Mouse (Mus musculus) lung, postnatal 0 days (tissue): Measurements from ENCODE around the gene Gbp3. TPM values are rescaled to one million over a fixed set of nuclear protein-coding genes. Genes with fewer than 3 reads are reported as not detected.

Source experiments
- ATAC-seq: fragments of 200-750 bp; cut with Nextera tagmentation; 2 replicates; pipeline ENCODE4 v1.8.0; 2017; ENCODE audit warnings: moderate library complexity
- DNase-seq: peaks from one replicate; pipeline ENCODE4 v3.0.0-alpha.2; 2016; ENCODE audit warnings: low spot score
- H3K27ac ChIP-seq: fragments of 300-500 bp; sonication (generic); 2 replicates; pipeline ENCODE4 v1.5.1; 2014; ENCODE audit warnings: antibody characterized with exemption, mild to moderate bottlenecking, low read length, mixed read lengths
- H3K27me3 ChIP-seq: fragments of 300-500 bp; sonication (generic); replicated peaks from 2 replicates; pipeline ENCODE4 v1.6.1; 2014; ENCODE audit warnings: low read length, mixed read lengths; ENCODE audit not compliant: insufficient read depth
- H3K36me3 ChIP-seq: fragments of 300-500 bp; sonication (generic); 2 replicates; pipeline ENCODE4 v1.6.1; 2014; ENCODE audit warnings: low read length, mixed read lengths; ENCODE audit not compliant: insufficient read depth
- H3K4me1 ChIP-seq: fragments of 300-500 bp; sonication (generic); 2 replicates; pipeline ENCODE4 v1.6.1; 2014; ENCODE audit warnings: antibody characterized with exemption, low read depth, low read length, mixed read lengths; ENCODE audit not compliant: insufficient read depth
- H3K4me2 ChIP-seq: fragments of 300-500 bp; sonication (generic); replicated peaks from 2 replicates; pipeline ENCODE4 v1.6.1; 2014; ENCODE audit warnings: low read depth, mild to moderate bottlenecking, low read length, moderate library complexity, mixed read lengths
- H3K4me3 ChIP-seq: fragments of 300-500 bp; sonication (generic); 2 replicates; pipeline ENCODE4 v1.5.1; 2014; ENCODE audit warnings: low read depth, low read length
- H3K9ac ChIP-seq: fragments of 300-500 bp; sonication (generic); replicated peaks from 2 replicates; pipeline ENCODE4 v1.6.1; 2014; ENCODE audit warnings: low read depth, mild to moderate bottlenecking
- H3K9me3 ChIP-seq: fragments of 300-500 bp; sonication (generic); 2 replicates; pipeline ENCODE4 v1.6.1; 2016; ENCODE audit warnings: low read length, mixed read lengths
- CTCF ChIP-seq: IDR thresholded peaks from 2 replicates; pipeline ENCODE4 v1.5.1; 2016; ENCODE audit warnings: antibody characterized with exemption, mild to moderate bottlenecking
- EP300 ChIP-seq: IDR thresholded peaks from 2 replicates; pipeline ENCODE4 v1.6.1; 2016; ENCODE audit warnings: antibody characterized with exemption, mild to moderate bottlenecking, control low read depth
- WGBS: fragments of 180-500 bp; shearing (Covaris S2); extraction: QIAGEN DNeasy Blood & Tissue Kit; methylation state at CpG from one replicate; pipeline ENCODE4 v1.1.7; 2014; 5-methylcytosine and 5-hydroxymethylcytosine counted together
- polyA plus RNA-seq: library from polyadenylated mRNA; unstranded; fragments of >200 nt; fragmentation: Nextera tagmentation; extraction: Ambion mirVana; gene quantifications from 2 replicates; pipeline ENCODE4 v1.2.1, GENCODE M21; 2015

Gbp3 gene
- polyA plus RNA-seq, 1 experiment from 2014 or later: 7.5 TPM

DNA sequence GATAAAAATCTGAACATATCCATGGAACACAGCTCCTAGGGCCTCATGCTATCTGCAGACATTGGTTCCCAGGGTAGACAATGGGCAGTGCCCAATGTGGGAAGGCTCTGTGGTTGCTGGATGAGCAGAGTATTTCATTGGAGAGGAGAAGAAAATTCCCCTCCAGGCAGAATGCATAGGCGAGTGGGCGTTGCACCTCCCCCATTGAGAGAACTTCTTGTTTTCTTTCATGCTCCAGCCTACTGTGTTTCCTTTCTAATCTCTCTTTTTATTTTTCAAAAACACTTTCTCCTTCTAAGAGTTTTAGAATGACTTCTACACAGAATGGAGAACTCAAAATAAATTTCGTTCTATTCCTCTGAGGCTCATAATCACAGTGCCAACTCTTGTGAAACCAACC, 58.8 kb downstream of the Gbp3 start:
- DNase-seq (no peak), ATAC-seq (no peak)
- no peaks in the 10 kb centered on the region for H3K27me3 ChIP-seq
- WGBS: 76% methylated on average over 3 of the region's 3 CpGs
- H3K36me3 ChIP-seq: no peaks in the 10 kb centered on the region
- no peak overlapping the region for H3K4me3 ChIP-seq
- no peak overlapping the region for H3K27ac ChIP-seq
- no peak overlapping the region for H3K9ac ChIP-seq
- H3K4me1 ChIP-seq: peaks cover 6% of the 10 kb centered on the region; the same call in 1 of the 2 replicates
- no peaks in the 10 kb centered on the region for H3K9me3 ChIP-seq
- H3K4me2 ChIP-seq: no peak overlapping the region
- TF ChIP-seq EP300: no peak
- no peak for TF ChIP-seq CTCF

DNA sequence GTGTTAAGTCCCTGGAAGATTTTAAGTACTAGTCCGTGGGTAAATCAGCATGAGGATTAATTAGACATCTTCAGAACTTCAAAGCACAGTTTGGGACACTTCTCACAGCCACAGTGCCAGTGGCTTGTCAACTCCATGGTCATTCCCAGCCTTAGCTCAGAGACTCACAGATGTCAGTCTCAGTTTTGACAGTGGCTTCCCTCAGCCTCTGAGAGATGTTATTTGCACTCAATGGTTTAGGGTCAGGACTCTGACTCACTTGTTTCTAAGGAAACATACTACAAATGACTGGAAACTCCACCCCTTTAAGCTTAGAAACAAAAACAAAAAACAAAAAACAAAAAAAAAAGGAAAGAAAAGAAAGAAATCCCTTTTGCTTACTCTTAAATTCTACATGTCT, 59.8 kb downstream of the Gbp3 start:
- Histone ChIP-seq H3K27ac (no peak overlapping the region), H3K9me3 (no peaks in the 10 kb centered on the region), H3K4me1 (peaks cover 6% of the 10 kb centered on the region; the same call in 1 of the 2 replicates), H3K9ac (no peak overlapping the region), H3K4me3 (peak overlapping the region; percentile 33; the same call in 1 of the 2 replicates), H3K36me3 (no peaks in the 10 kb centered on the region), H3K4me2 (peak overlapping the region; percentile 54; the same call in 1 of the 2 replicates), H3K27me3 (no peaks in the 10 kb centered on the region)
- DNase-seq (peak; percentile 78), ATAC-seq (peak; percentile 53; the same call in 1 of the 2 replicates)
- TF ChIP-seq EP300 (no peak), CTCF (no peak)
- WGBS: 17% methylated on average over 1 of the region's 1 CpGs

DNA sequence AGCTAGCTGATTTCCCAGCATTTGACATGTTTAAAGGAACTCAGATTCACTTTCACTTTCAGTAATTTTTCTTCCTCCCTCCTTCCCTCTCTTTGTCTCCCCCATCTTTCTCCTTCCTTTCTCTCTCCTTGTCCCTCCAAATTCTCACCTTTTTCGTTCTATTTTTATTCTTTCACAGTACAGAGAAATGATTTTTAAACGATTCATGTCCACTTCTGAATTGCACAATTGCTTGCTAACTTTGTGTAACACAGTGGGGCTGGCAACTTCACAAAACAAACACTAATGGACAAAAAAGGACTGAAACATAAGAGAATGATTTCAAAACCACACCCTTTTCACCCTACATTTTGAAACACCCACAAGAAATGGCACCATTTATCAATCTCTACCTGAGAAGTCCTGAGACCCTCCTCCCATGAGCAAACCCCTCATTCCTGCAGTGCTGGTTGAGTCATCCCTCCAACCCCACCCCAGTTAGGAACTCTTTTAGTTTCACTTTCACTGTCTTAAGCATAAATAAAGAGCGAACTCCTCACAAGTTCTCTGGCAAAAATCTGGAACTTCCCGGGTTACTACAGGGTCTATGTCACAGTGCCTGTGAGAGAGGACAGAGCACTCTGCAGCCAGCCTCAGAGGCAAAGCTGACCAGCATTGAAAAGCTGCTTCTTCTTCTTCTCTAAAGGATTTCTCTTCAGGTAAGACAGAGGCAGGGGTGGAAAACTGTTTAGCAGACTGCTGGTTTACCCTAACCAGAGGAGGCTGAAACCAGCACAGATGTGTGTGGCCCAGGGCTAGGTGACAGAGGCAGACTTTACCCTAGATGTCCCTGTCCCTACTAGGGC, 60.5 kb downstream of the Gbp3 start, which contains the start of gene Gbp2:
Gene Gbp2 (plus strand): TSS at position 492 of the 845 bp plus-strand sequence.
- Histone ChIP-seq H3K27me3 (no peaks in the 10 kb centered on the region), H3K4me2 (peak within 1 kb of the TSS; percentile 54), H3K9ac (peak within 1 kb of the TSS; percentile 39; the same call in 1 of the 2 replicates), H3K4me1 (peaks cover 6% of the 10 kb centered on the region; the same call in 1 of the 2 replicates), H3K36me3 (no peaks in the 10 kb centered on the region), H3K4me3 (peak within 1 kb of the TSS; percentile 33), H3K27ac (peak within 1 kb of the TSS; percentile 71), H3K9me3 (no peaks in the 10 kb centered on the region)
- no peak for TF ChIP-seq CTCF
- TF ChIP-seq EP300: peak; percentile 73
- 15% methylated on average over 4 of the region's 4 CpGs for WGBS
- ATAC-seq: peak; percentile 75
- peak; percentile 85 for DNase-seq

DNA sequence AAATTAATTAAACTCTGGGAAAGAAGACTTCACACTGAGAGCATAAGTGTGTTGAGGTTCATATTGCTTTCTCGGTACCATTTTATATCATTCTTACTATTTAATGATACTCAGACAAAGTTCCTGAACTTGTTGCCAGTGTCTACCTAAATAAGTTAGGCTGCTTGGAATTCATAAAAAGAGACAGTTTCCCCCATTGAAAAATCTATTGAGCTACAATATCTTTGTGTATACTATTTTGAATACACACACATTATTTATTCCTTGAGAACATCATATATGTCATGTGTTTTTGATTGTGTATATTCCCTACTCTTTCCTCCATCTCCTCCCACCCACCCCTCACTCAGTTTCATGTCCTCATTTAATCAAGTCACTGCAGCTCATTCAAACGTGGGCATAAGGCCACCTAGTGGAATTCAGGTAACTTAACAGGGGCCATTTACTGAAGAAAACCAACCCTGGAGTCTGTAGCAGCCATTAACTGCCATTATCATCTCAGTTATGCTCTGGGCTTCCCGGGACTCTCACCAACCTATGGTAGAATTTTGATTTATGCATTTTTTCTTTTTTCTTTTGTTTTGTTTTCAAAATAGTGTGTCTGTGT, 61.2 kb downstream of the Gbp3 start:
- Histone ChIP-seq H3K4me3 (peak overlapping the region; percentile 33; the same call in 1 of the 2 replicates), H3K36me3 (no peaks in the 10 kb centered on the region), H3K27me3 (no peaks in the 10 kb centered on the region), H3K27ac (peak overlapping the region; percentile 71), H3K4me1 (peaks cover 6% of the 10 kb centered on the region; the same call in 1 of the 2 replicates), H3K9ac (peak overlapping the region; percentile 39; the same call in 1 of the 2 replicates), H3K9me3 (no peaks in the 10 kb centered on the region), H3K4me2 (peak overlapping the region; percentile 54)
- TF ChIP-seq EP300: no peak
- TF ChIP-seq CTCF: peak; percentile 75
- peak; percentile 70 for DNase-seq
- WGBS: 33% methylated on average over 3 of the region's 3 CpGs
- ATAC-seq: no peak

Other genes with a start within 250 kb of the Gbp3 start
- gene Pdlim5, start 164.3 kb upstream of the Gbp3 start, polyA plus RNA-seq: 25.8 and 28.4 TPM in 2 replicates
- gene Gbp5, start 66.0 kb upstream of the Gbp3 start, polyA plus RNA-seq: 0.27 and 0.44 TPM in 2 replicates
- 12.6 and 15.6 TPM in 2 replicates for gene Gbp7, start 29.7 kb upstream of the Gbp3 start, polyA plus RNA-seq
- 0.05 TPM in 2 replicates for gene Gbp2b, start 34.8 kb downstream of the Gbp3 start, polyA plus RNA-seq
- 8.3 and 9.5 TPM in 2 replicates for gene Gbp2, start 60.6 kb downstream of the Gbp3 start, polyA plus RNA-seq
- 4.6 and 5.7 TPM in 2 replicates for gene Kyat3, start 141.0 kb downstream of the Gbp3 start, polyA plus RNA-seq
- 79.6 and 80.0 TPM in 2 replicates for gene Gtf2b, start 205.0 kb downstream of the Gbp3 start, polyA plus RNA-seq